Mouse (Mus musculus) limb, embryonic 11.5 days (tissue): ENCODE results near the gene Isx. TPM values are rescaled to one million over a fixed set of nuclear protein-coding genes. Genes with fewer than 3 reads are reported as not detected.

Experiments
- ATAC-seq: fragments of 200-750 bp; cut with Nextera tagmentation; 2 replicates; pipeline ENCODE4 v1.8.0; 2017; ENCODE audit warnings: low read depth; ENCODE audit not compliant: insufficient number of reproducible peaks, low FRiP score, low TSS enrichment
- DNase-seq: peaks from one replicate; pipeline ENCODE4 v3.0.0-alpha.2; 2015; ENCODE audit warnings: low spot score
- H3K27ac ChIP-seq: fragments of 300-500 bp; sonication (generic); replicated peaks from 2 replicates; pipeline ENCODE4 v1.5.1; 2014; ENCODE audit warnings: low read depth, mild to moderate bottlenecking, low read length
- H3K27me3 ChIP-seq: fragments of 300-500 bp; sonication (generic); 2 replicates; pipeline ENCODE4 v1.6.1; 2014; ENCODE audit warnings: mild to moderate bottlenecking, low read length, mixed read lengths; ENCODE audit not compliant: control insufficient read depth, insufficient read depth
- H3K36me3 ChIP-seq: fragments of 300-500 bp; sonication (generic); 2 replicates; pipeline ENCODE4 v1.6.1; 2014; ENCODE audit warnings: mild to moderate bottlenecking, low read length, moderate library complexity, mixed read lengths; ENCODE audit not compliant: control insufficient read depth, insufficient read depth
- H3K4me1 ChIP-seq: fragments of 300-500 bp; sonication (generic); 2 replicates; pipeline ENCODE4 v1.6.1; 2014; ENCODE audit warnings: low read length, mixed read lengths; ENCODE audit not compliant: control insufficient read depth, insufficient read depth
- H3K4me2 ChIP-seq: fragments of 300-500 bp; sonication (generic); 2 replicates; pipeline ENCODE4 v1.6.1; 2014; ENCODE audit warnings: low read depth, mild to moderate bottlenecking, moderate library complexity; ENCODE audit not compliant: severe bottlenecking
- H3K4me3 ChIP-seq: fragments of 300-500 bp; sonication (generic); 2 replicates; pipeline ENCODE4 v1.5.1; 2014; ENCODE audit warnings: low read depth, low read length
- H3K9ac ChIP-seq: fragments of 300-500 bp; sonication (generic); 2 replicates; pipeline ENCODE4 v1.6.1; 2014; ENCODE audit warnings: mild to moderate bottlenecking, low read length
- H3K9me3 ChIP-seq: fragments of 300-500 bp; sonication (generic); 2 replicates; pipeline ENCODE4 v1.6.1; 2016; ENCODE audit warnings: low read length; ENCODE audit not compliant: control insufficient read depth
- WGBS: fragments of 180-500 bp; shearing (Covaris S2); extraction: QIAGEN DNeasy Blood & Tissue Kit; methylation state at CpG from one replicate; pipeline ENCODE4 v1.1.7; 2014; 5-methylcytosine and 5-hydroxymethylcytosine counted together
- polyA plus RNA-seq: library from polyadenylated mRNA; unstranded; fragments of >200 nt; fragmentation: Nextera tagmentation; extraction: Ambion mirVana; gene quantifications from 2 replicates; pipeline ENCODE4 v1.2.1, GENCODE M21; 2014

Isx gene
- not detected in 2 replicates for polyA plus RNA-seq

GRCm38 (mm10) chr8:74872940-74873339, at the start of gene Isx:
Gene Isx (plus strand): TSS chr8:74873173.
- H3K27ac ChIP-seq: no peak within 1 kb of the TSS
- no peaks in the 10 kb centered on the region for H3K4me1 ChIP-seq
- 82% methylated on average over 3 of the region's 3 CpGs for WGBS
- no peak within 1 kb of the TSS for H3K9ac ChIP-seq
- no peaks in the 10 kb centered on the region for H3K9me3 ChIP-seq
- 0 out of 2 replicates have a peak within 1 kb of the TSS, but pooled peaks have one; percentile 10 for H3K4me2 ChIP-seq
- ATAC-seq (no peak), DNase-seq (no peak)
- H3K36me3 ChIP-seq: no peaks in the 10 kb centered on the region
- H3K4me3 ChIP-seq: no peak within 1 kb of the TSS
- H3K27me3 ChIP-seq: no peaks in the 10 kb centered on the region

- 75% methylated on average over 3 of the region's 3 CpGs for WGBS
Measured at GRCm38 (mm10) chr8:74827689-74828088, 45.3 kb upstream of the Isx start.

GRCm38 (mm10) chr8:74831322-74831721, 41.7 kb upstream of the Isx start:
- ATAC-seq: no peak
- 69% methylated on average over 5 of the region's 5 CpGs for WGBS
- Histone ChIP-seq H3K4me3 (no peak overlapping the region), H3K4me2 (no peak overlapping the region), H3K27me3 (no peaks in the 10 kb centered on the region), H3K4me1 (no peaks in the 10 kb centered on the region), H3K9me3 (no peaks in the 10 kb centered on the region), H3K9ac (no peak overlapping the region), H3K27ac (no peak overlapping the region), H3K36me3 (no peaks in the 10 kb centered on the region)
- no peak for DNase-seq

More at GRCm38 (mm10) chr8:74827689-74828088, 45.3 kb upstream of the Isx start:
- Histone ChIP-seq H3K9ac (no peak overlapping the region), H3K9me3 (no peaks in the 10 kb centered on the region), H3K36me3 (no peaks in the 10 kb centered on the region), H3K4me1 (no peaks in the 10 kb centered on the region), H3K4me2 (no peak overlapping the region), H3K4me3 (no peak overlapping the region), H3K27ac (no peak overlapping the region), H3K27me3 (no peaks in the 10 kb centered on the region)
- no peak for DNase-seq
- no peak for ATAC-seq

- Histone ChIP-seq H3K27ac (no peak overlapping the region), H3K9me3 (no peaks in the 10 kb centered on the region), H3K4me1 (no peaks in the 10 kb centered on the region), H3K36me3 (no peaks in the 10 kb centered on the region), H3K27me3 (no peaks in the 10 kb centered on the region), H3K9ac (no peak overlapping the region), H3K4me2 (no peak overlapping the region), H3K4me3 (no peak overlapping the region)
- 56% methylated on average over 1 of the region's 1 CpGs for WGBS
- ATAC-seq (no peak), DNase-seq (no peak)
Measured at GRCm38 (mm10) chr8:74834246-74834645, 38.7 kb upstream of the Isx start.

GRCm38 (mm10) chr8:74847376-74848048, 25.5 kb upstream of the Isx start:
- ATAC-seq: no peak
- Histone ChIP-seq H3K4me3 (no peak overlapping the region), H3K27ac (no peak overlapping the region), H3K27me3 (no peaks in the 10 kb centered on the region), H3K9ac (no peak overlapping the region), H3K4me2 (no peak overlapping the region), H3K9me3 (no peaks in the 10 kb centered on the region), H3K36me3 (no peaks in the 10 kb centered on the region), H3K4me1 (no peaks in the 10 kb centered on the region)
- DNase-seq: peak; percentile 46
- 16% methylated on average over 12 of the region's 12 CpGs for whole genome bisulfite sequencing

- Histone ChIP-seq H3K4me2 (no peak overlapping the region), H3K36me3 (no peaks in the 10 kb centered on the region), H3K27ac (no peak overlapping the region), H3K4me1 (no peaks in the 10 kb centered on the region), H3K9ac (no peak overlapping the region), H3K27me3 (no peaks in the 10 kb centered on the region), H3K4me3 (no peak overlapping the region), H3K9me3 (no peaks in the 10 kb centered on the region)
- ATAC-seq (no peak), DNase-seq (no peak)
- 96% methylated on average over 1 of the region's 1 CpGs for WGBS
Measured at GRCm38 (mm10) chr8:74848707-74849106, 24.3 kb upstream of the Isx start.

- Histone ChIP-seq H3K36me3 (no peaks in the 10 kb centered on the region), H3K9me3 (no peaks in the 10 kb centered on the region), H3K27me3 (no peaks in the 10 kb centered on the region), H3K9ac (no peak overlapping the region), H3K4me1 (no peaks in the 10 kb centered on the region), H3K27ac (no peak overlapping the region), H3K4me3 (no peak overlapping the region), H3K4me2 (no peak overlapping the region)
- no peak for ATAC-seq
- DNase-seq: no peak
Measured at GRCm38 (mm10) chr8:74850971-74851370, 22.0 kb upstream of the Isx start.

- Histone ChIP-seq H3K27ac (no peak overlapping the region), H3K9me3 (no peaks in the 10 kb centered on the region), H3K36me3 (no peaks in the 10 kb centered on the region), H3K9ac (no peak overlapping the region), H3K4me1 (no peaks in the 10 kb centered on the region), H3K4me2 (no peak overlapping the region), H3K27me3 (no peaks in the 10 kb centered on the region), H3K4me3 (no peak overlapping the region)
- peak; percentile 82 for DNase-seq
- peak; percentile 77; the same call in 1 of the 2 replicates for ATAC-seq
- 7% methylated on average over 3 of the region's 3 CpGs for WGBS
Measured at GRCm38 (mm10) chr8:74851837-74852236, 21.1 kb upstream of the Isx start.

GRCm38 (mm10) chr8:74853488-74853887, 19.5 kb upstream of the Isx start:
- H3K27me3 ChIP-seq: no peaks in the 10 kb centered on the region
- no peak overlapping the region for H3K9ac ChIP-seq
- DNase-seq: peak; percentile 33
- no peak overlapping the region for H3K27ac ChIP-seq
- H3K9me3 ChIP-seq: no peaks in the 10 kb centered on the region
- WGBS: 34% methylated on average over 5 of the region's 5 CpGs
- ATAC-seq: no peak; the same call in 1 of the 2 replicates
- H3K4me3 ChIP-seq: no peak overlapping the region
- H3K4me1 ChIP-seq: no peaks in the 10 kb centered on the region
- no peak overlapping the region for H3K4me2 ChIP-seq
- H3K36me3 ChIP-seq: no peaks in the 10 kb centered on the region
